Mouse (Mus musculus): ENCODE measurements at regions not wholly inside any gene's neighbourhood (a gene's known extent, or its start where the extent isn't known, plus 50 kb on each side); places are given as distances from the start of the nearest gene placed in this dataset.

GRCm38 (mm10) chr13:113736468-113736867 is 57.8 kb upstream of the Arl15 start:
- Histone ChIP-seq H3K4me1 (ENCODE audit: control insufficient read depth, insufficient read depth, low read length) (no peaks in the 10 kb centered on the region), H3K27ac (ENCODE audit: insufficient read depth, low read length) (no peak overlapping the region), H3K4me3 (replicated peaks; ENCODE audit: insufficient read depth, low read depth, low read length) (no peak overlapping the region), H3K27me3 (ENCODE audit: control insufficient read depth, insufficient read depth, low read length) (no peaks in the 10 kb centered on the region; the same call in 1 of the 2 replicates)
- WGBS = 82% methylated on average over 13 of the region's 13 CpGs
- no peak for TF ChIP-seq POLR2A (IDR thresholded peaks at IDR 0.05; ENCODE audit: borderline replicate concordance, insufficient read depth, low read length)
- no peak for TF ChIP-seq CTCF (IDR thresholded peaks at IDR 0.05; ENCODE audit: borderline replicate concordance, insufficient read depth, low read depth, low read length)
- no peak for DNase-seq

GRCm38 (mm10) chr13:113735611-113736285 is 58.6 kb upstream of the Arl15 start:
- H3K27ac ChIP-seq (ENCODE audit: insufficient read depth, low read length) = no peak overlapping the region
- no peak for TF ChIP-seq POLR2A (IDR thresholded peaks at IDR 0.05; ENCODE audit: borderline replicate concordance, insufficient read depth, low read length)
- no peak for TF ChIP-seq CTCF (IDR thresholded peaks at IDR 0.05; ENCODE audit: borderline replicate concordance, insufficient read depth, low read depth, low read length)

GRCm38 (mm10) chr13:113734134-113734794 is 60.0 kb upstream of the Arl15 start:
- TF ChIP-seq CTCF (IDR thresholded peaks at IDR 0.05; ENCODE audit: borderline replicate concordance, insufficient read depth, low read depth, low read length) (no peak), POLR2A (IDR thresholded peaks at IDR 0.05; ENCODE audit: borderline replicate concordance, insufficient read depth, low read length) (no peak)
- Histone ChIP-seq H3K4me3 (replicated peaks; ENCODE audit: insufficient read depth, low read depth, low read length) (no peak overlapping the region), H3K27ac (ENCODE audit: insufficient read depth, low read length) (no peak overlapping the region), H3K27me3 (ENCODE audit: control insufficient read depth, insufficient read depth, low read length) (no peaks in the 10 kb centered on the region; the same call in 1 of the 2 replicates), H3K4me1 (ENCODE audit: control insufficient read depth, insufficient read depth, low read length) (no peaks in the 10 kb centered on the region)
- 16% methylated on average over 5 of the region's 5 CpGs for WGBS
- DNase-seq = no peak

More at GRCm38 (mm10) chr13:113735611-113736285, 58.6 kb upstream of the Arl15 start:
- WGBS = 63% methylated on average over 18 of the region's 18 CpGs
- Histone ChIP-seq H3K4me1 (ENCODE audit: control insufficient read depth, insufficient read depth, low read length) (no peaks in the 10 kb centered on the region), H3K4me3 (replicated peaks; ENCODE audit: insufficient read depth, low read depth, low read length) (no peak overlapping the region), H3K27me3 (ENCODE audit: control insufficient read depth, insufficient read depth, low read length) (no peaks in the 10 kb centered on the region; the same call in 1 of the 2 replicates)
- no peak for DNase-seq

- Histone ChIP-seq H3K4me1 (ENCODE audit: control insufficient read depth, insufficient read depth, low read length) (no peaks in the 10 kb centered on the region), H3K27ac (ENCODE audit: insufficient read depth, low read length) (no peak overlapping the region), H3K4me3 (replicated peaks; ENCODE audit: insufficient read depth, low read depth, low read length) (no peak overlapping the region), H3K27me3 (ENCODE audit: control insufficient read depth, insufficient read depth, low read length) (no peaks in the 10 kb centered on the region; the same call in 1 of the 2 replicates)
- 54% methylated on average over 2 of the region's 2 CpGs for WGBS
- no peak for DNase-seq
- TF ChIP-seq POLR2A (IDR thresholded peaks at IDR 0.05; ENCODE audit: borderline replicate concordance, insufficient read depth, low read length) (no peak), CTCF (IDR thresholded peaks at IDR 0.05; ENCODE audit: borderline replicate concordance, insufficient read depth, low read depth, low read length) (no peak)
Observed at GRCm38 (mm10) chr13:113733734-113734133, 60.6 kb upstream of the Arl15 start.

- TF ChIP-seq CTCF (IDR thresholded peaks at IDR 0.05; ENCODE audit: borderline replicate concordance, insufficient read depth, low read depth, low read length) = no peak
- no peak for TF ChIP-seq POLR2A (IDR thresholded peaks at IDR 0.05; ENCODE audit: borderline replicate concordance, insufficient read depth, low read length)
- no peak for DNase-seq
- Histone ChIP-seq H3K4me1 (ENCODE audit: control insufficient read depth, insufficient read depth, low read length) (no peaks in the 10 kb centered on the region), H3K4me3 (replicated peaks; ENCODE audit: insufficient read depth, low read depth, low read length) (no peak overlapping the region), H3K27ac (ENCODE audit: insufficient read depth, low read length) (no peak overlapping the region), H3K27me3 (ENCODE audit: control insufficient read depth, insufficient read depth, low read length) (no peaks in the 10 kb centered on the region; the same call in 1 of the 2 replicates)
- 46% methylated on average over 8 of the region's 8 CpGs for WGBS
Observed at GRCm38 (mm10) chr13:113730776-113731400, 63.4 kb upstream of the Arl15 start.

- Histone ChIP-seq H3K4me3 (replicated peaks; ENCODE audit: insufficient read depth, low read depth, low read length) (no peak overlapping the region), H3K4me1 (ENCODE audit: control insufficient read depth, insufficient read depth, low read length) (no peaks in the 10 kb centered on the region), H3K27ac (ENCODE audit: insufficient read depth, low read length) (no peak overlapping the region), H3K27me3 (ENCODE audit: control insufficient read depth, insufficient read depth, low read length) (no peaks in the 10 kb centered on the region; the same call in 1 of the 2 replicates)
- no peak for TF ChIP-seq CTCF (IDR thresholded peaks at IDR 0.05; ENCODE audit: borderline replicate concordance, insufficient read depth, low read depth, low read length)
- TF ChIP-seq POLR2A (IDR thresholded peaks at IDR 0.05; ENCODE audit: borderline replicate concordance, insufficient read depth, low read length) = no peak
- 95% methylated on average over 6 of the region's 6 CpGs for WGBS
- no peak for DNase-seq
Observed at GRCm38 (mm10) chr13:113730062-113730775, 64.1 kb upstream of the Arl15 start.

- 98% methylated on average over 1 of the region's 1 CpGs for WGBS
- Histone ChIP-seq H3K4me3 (replicated peaks; ENCODE audit: insufficient read depth, low read depth, low read length) (no peak overlapping the region), H3K27me3 (ENCODE audit: control insufficient read depth, insufficient read depth, low read length) (no peaks in the 10 kb centered on the region; the same call in 1 of the 2 replicates), H3K27ac (ENCODE audit: insufficient read depth, low read length) (no peak overlapping the region), H3K4me1 (ENCODE audit: control insufficient read depth, insufficient read depth, low read length) (no peaks in the 10 kb centered on the region)
- no peak for TF ChIP-seq POLR2A (IDR thresholded peaks at IDR 0.05; ENCODE audit: borderline replicate concordance, insufficient read depth, low read length)
- TF ChIP-seq CTCF (IDR thresholded peaks at IDR 0.05; ENCODE audit: borderline replicate concordance, insufficient read depth, low read depth, low read length) = no peak
- no peak for DNase-seq
Observed at GRCm38 (mm10) chr13:113729574-113729973, 64.7 kb upstream of the Arl15 start.
